Comparison of ENCODE assay signal across 8 mouse cellular contexts in genomic region chr19:24871037-24871635, GRCm38 (mm10). TPM values are rescaled to one million over a fixed set of nuclear protein-coding genes. Genes with fewer than 3 reads are reported as not detected.
A peak's percentile ranks its signal among the peaks of the same experiment; 100 is the strongest.
DNase-seq lines count a peak whose midpoint lies in the region; ATAC-seq lines count a peak whose summit lies in the region.

No protein-coding gene starts in this region.

- H3K27ac ChIP-seq in intestine, embryonic 15.5 days = no peak overlapping the region
- H3K27ac ChIP-seq in midbrain, embryonic 11.5 days (ENCODE audit: low read depth, low read length) = no peak overlapping the region

- WGBS in intestine, embryonic 15.5 days = 14% methylated on average over 18 of the region's 18 CpGs
- 26% methylated on average over 18 of the region's 18 CpGs for WGBS in midbrain, embryonic 11.5 days

- H3K9me3 ChIP-seq in intestine, embryonic 15.5 days = no peaks in the 10 kb centered on the region
- H3K9me3 ChIP-seq in midbrain, embryonic 11.5 days (ENCODE audit: control insufficient read depth, low read length) = no peaks in the 10 kb centered on the region

- H3K27me3 ChIP-seq in intestine, embryonic 15.5 days (replicated peaks) = no peaks in the 10 kb centered on the region
- H3K27me3 ChIP-seq in midbrain, embryonic 11.5 days (ENCODE audit: control insufficient read depth, insufficient read depth, low read length) = no peaks in the 10 kb centered on the region

- peak overlapping the region; percentile 48 for H3K4me2 ChIP-seq in intestine, embryonic 15.5 days (replicated peaks)
- H3K4me2 ChIP-seq in midbrain, embryonic 11.5 days = peak overlapping the region; percentile 35

- no peaks in the 10 kb centered on the region for H3K4me1 ChIP-seq in intestine, embryonic 15.5 days (replicated peaks)
- H3K4me1 ChIP-seq in midbrain, embryonic 11.5 days (ENCODE audit: control insufficient read depth, insufficient read depth, low read length) = no peaks in the 10 kb centered on the region

- H3K36me3 ChIP-seq in intestine, embryonic 15.5 days = no peaks in the 10 kb centered on the region
- H3K36me3 ChIP-seq in midbrain, embryonic 11.5 days (ENCODE audit: control insufficient read depth, insufficient read depth, low read length) = no peaks in the 10 kb centered on the region

- peak; percentile 36; the same call in 1 of the 2 replicates for ATAC-seq in intestine, embryonic 15.5 days
- ATAC-seq in midbrain, embryonic 11.5 days (ENCODE audit: low FRiP score) = peak; percentile 67
- ATAC-seq in activated CD4-positive, CD25-positive, alpha-beta regulatory T cell, adult 4 months = no peak

- H3K9ac ChIP-seq in intestine, embryonic 15.5 days = no peak overlapping the region
- peak overlapping the region; percentile 31; the same call in 1 of the 2 replicates for H3K9ac ChIP-seq in midbrain, embryonic 11.5 days (ENCODE audit: low read length)

- peak; percentile 45 for DNase-seq in WW6 (ENCODE audit: low read depth, low spot score)
- peak; percentile 69 to 78 for DNase-seq in cerebellum, postnatal 25 days
- DNase-seq in gastrocnemius, postnatal 14 days = peak; percentile 53
- DNase-seq in left cerebral cortex, postnatal 14 days (ENCODE audit: low spot score in 2 of 2) = peak; percentile 58 to 84
- DNase-seq in midbrain, embryonic 11.5 days (ENCODE audit: low spot score, missing footprints) = peak; percentile 99
- peak; percentile 36 for DNase-seq in spleen, adult 12 weeks (ENCODE audit: low spot score)

- H3K4me3 ChIP-seq in intestine, embryonic 15.5 days (replicated peaks) = peak overlapping the region; percentile 7; the same call in 1 of the 2 replicates
- peak overlapping the region; percentile 9; the same call in 1 of the 2 replicates for H3K4me3 ChIP-seq in midbrain, embryonic 11.5 days (ENCODE audit: low read depth, low read length)

- intact Hi-C loops in gastrocnemius, postnatal 14 days (cut with DNase I; ENCODE audit: low total_unique reads) = loop anchor here (5.0 kb wide), 3 partner anchors 169 to 564 kb away; no protein-coding TSS in a partner anchor
- intact Hi-C loops in left cerebral cortex, postnatal 14 days (cut with DNase I) = loop anchor here (2.0 to 5.0 kb wide), 4 partner anchors 166 to 589 kb away; partner anchors contain the start of gene Fxn

RNA-seq across cellular contexts. Expression of gene Gm10053, which starts 4.3 kb away (rescaled TPM):
- 100 to 1,000 TPM; 512 to 650 TPM for total RNA-seq in gastrocnemius, postnatal 14 days (2021)
- polyA plus RNA-seq in intestine, embryonic 15.5 days (2015; fragmentation: Nextera tagmentation; extraction: Ambion mirVana) = 341 and 347 TPM in 2 replicates
- 100 to 1,000 TPM; 249 to 252 TPM for total RNA-seq in left cerebral cortex, postnatal 14 days (2021)
- polyA plus RNA-seq in midbrain, embryonic 11.5 days (2014; fragmentation: Nextera tagmentation; extraction: Ambion mirVana) = 270 and 273 TPM in 2 replicates
- 100 to 1,000 TPM; 242 to 258 TPM for polyA plus RNA-seq in activated CD4-positive, CD25-positive, alpha-beta regulatory T cell, adult 4 months (2017; shearing (Covaris generic))

RNA-seq across cellular contexts. Expression of gene Pgm5, which starts 9.5 kb away (rescaled TPM):
- total RNA-seq in gastrocnemius, postnatal 14 days (2021) = 10 to 100 TPM; 15.8 to 24.1 TPM
- 6.1 and 7.3 TPM in 2 replicates for polyA plus RNA-seq in intestine, embryonic 15.5 days (2015; fragmentation: Nextera tagmentation; extraction: Ambion mirVana)
- total RNA-seq in left cerebral cortex, postnatal 14 days (2021) = 1 to 10 TPM; 3.3 TPM
- 0.19 and 0.46 TPM in 2 replicates for polyA plus RNA-seq in midbrain, embryonic 11.5 days (2014; fragmentation: Nextera tagmentation; extraction: Ambion mirVana)
- not detected for polyA plus RNA-seq in activated CD4-positive, CD25-positive, alpha-beta regulatory T cell, adult 4 months (2017; shearing (Covaris generic))

RNA-seq across cellular contexts. Expression of gene Foxd4, which starts 29.9 kb away (rescaled TPM):
- not detected for total RNA-seq in gastrocnemius, postnatal 14 days (2021)
- not detected in 2 replicates for polyA plus RNA-seq in intestine, embryonic 15.5 days (2015; fragmentation: Nextera tagmentation; extraction: Ambion mirVana)
- total RNA-seq in left cerebral cortex, postnatal 14 days (2021) = not detected
- 0.47 and 0.87 TPM in 2 replicates for polyA plus RNA-seq in midbrain, embryonic 11.5 days (2014; fragmentation: Nextera tagmentation; extraction: Ambion mirVana)
- polyA plus RNA-seq in activated CD4-positive, CD25-positive, alpha-beta regulatory T cell, adult 4 months (2017; shearing (Covaris generic)) = not detected

Comparison
In these comparisons a context has a peak if more than half of its experiments do, and no peak if none do; other contexts are left out.
1. DNase-seq: peak in every context shown above with its lines; median percentile 99 in midbrain, embryonic 11.5 days; 74 in cerebellum, postnatal 25 days; 71 in left cerebral cortex, postnatal 14 days; 53 in gastrocnemius, postnatal 14 days; 45 in WW6; 36 in spleen, adult 12 weeks.